Mouse (Mus musculus): ENCODE measurements around the gene Pigm. TPM values are rescaled to one million over a fixed set of nuclear protein-coding genes. Genes with fewer than 3 reads are reported as not detected.

Gene Pigm
- polyA plus RNA-seq, 1 experiment from 2014 or later, result 5.7 TPM

- WGBS, result 81% methylated on average over 3 of the region's 3 CpGs
- Histone ChIP-seq H3K9ac (no peak overlapping the region), H3K4me2 (replicated peaks) (no peak overlapping the region), H3K27me3 (peaks cover 30% of the 10 kb centered on the region), H3K4me1 (peaks cover 12% of the 10 kb centered on the region), H3K4me3 (replicated peaks) (no peak overlapping the region), H3K36me3 (no peaks in the 10 kb centered on the region), H3K27ac (replicated peaks) (no peak overlapping the region), H3K9me3 (replicated peaks) (no peaks in the 10 kb centered on the region)
- ATAC-seq (ENCODE audit: insufficient number of reproducible peaks, low FRiP score, low TSS enrichment, low read depth), result no peak
Observed at GRCm38 (mm10) chr1:172352453-172352852, 23.9 kb upstream of the Pigm start.

GRCm38 (mm10) chr1:172355336-172355735, 21.0 kb upstream of the Pigm start:
- no peak overlapping the region for H3K9ac ChIP-seq
- no peaks in the 10 kb centered on the region for H3K9me3 ChIP-seq (replicated peaks)
- WGBS, result 22% methylated on average over 3 of the region's 3 CpGs
- H3K4me1 ChIP-seq, result peaks cover 5% of the 10 kb centered on the region
- ATAC-seq (ENCODE audit: insufficient number of reproducible peaks, low FRiP score, low TSS enrichment, low read depth), result no peak
- no peaks in the 10 kb centered on the region for H3K36me3 ChIP-seq
- peaks cover 22% of the 10 kb centered on the region for H3K27me3 ChIP-seq
- no peak overlapping the region for H3K4me2 ChIP-seq (replicated peaks)
- H3K4me3 ChIP-seq (replicated peaks), result no peak overlapping the region
- H3K27ac ChIP-seq (replicated peaks), result no peak overlapping the region

GRCm38 (mm10) chr1:172357550-172357949, 18.8 kb upstream of the Pigm start:
- Histone ChIP-seq H3K4me1 (no peaks in the 10 kb centered on the region), H3K36me3 (no peaks in the 10 kb centered on the region), H3K9ac (no peak overlapping the region), H3K4me2 (replicated peaks) (no peak overlapping the region), H3K9me3 (replicated peaks) (no peaks in the 10 kb centered on the region), H3K27me3 (peaks cover 6% of the 10 kb centered on the region; the same call in 1 of the 2 replicates), H3K27ac (replicated peaks) (no peak overlapping the region), H3K4me3 (replicated peaks) (no peak overlapping the region)
- WGBS, result 0% methylated on average over 1 of the region's 1 CpGs
- ATAC-seq (ENCODE audit: insufficient number of reproducible peaks, low FRiP score, low TSS enrichment, low read depth), result no peak

GRCm38 (mm10) chr1:172358341-172358740, 18.0 kb upstream of the Pigm start:
- no peak overlapping the region for H3K9ac ChIP-seq
- H3K4me1 ChIP-seq, result no peaks in the 10 kb centered on the region
- no peak overlapping the region for H3K4me3 ChIP-seq (replicated peaks)
- H3K27ac ChIP-seq (replicated peaks), result no peak overlapping the region
- no peak overlapping the region for H3K4me2 ChIP-seq (replicated peaks)
- peaks cover 3% of the 10 kb centered on the region; the same call in 1 of the 2 replicates for H3K27me3 ChIP-seq
- ATAC-seq (ENCODE audit: insufficient number of reproducible peaks, low FRiP score, low TSS enrichment, low read depth), result no peak
- WGBS, result 80% methylated on average over 10 of the region's 10 CpGs
- no peaks in the 10 kb centered on the region for H3K36me3 ChIP-seq
- no peaks in the 10 kb centered on the region for H3K9me3 ChIP-seq (replicated peaks)

GRCm38 (mm10) chr1:172364684-172365083, 11.7 kb upstream of the Pigm start:
- no peak overlapping the region for H3K4me3 ChIP-seq (replicated peaks)
- H3K9ac ChIP-seq, result no peak overlapping the region
- 0 out of 2 replicates have a peak, but pooled peaks cover 4% of the 10 kb centered on the region for H3K4me1 ChIP-seq
- no peak overlapping the region for H3K4me2 ChIP-seq (replicated peaks)
- ATAC-seq (ENCODE audit: insufficient number of reproducible peaks, low FRiP score, low TSS enrichment, low read depth), result no peak
- no peak overlapping the region for H3K27ac ChIP-seq (replicated peaks)
- no peaks in the 10 kb centered on the region for H3K9me3 ChIP-seq (replicated peaks)
- H3K27me3 ChIP-seq, result 0 out of 2 replicates have a peak, but pooled peaks cover 3% of the 10 kb centered on the region
- H3K36me3 ChIP-seq, result no peaks in the 10 kb centered on the region
- 10% methylated on average over 6 of the region's 6 CpGs for WGBS

GRCm38 (mm10) chr1:172368768-172369418, 7.5 kb upstream of the Pigm start:
- peak overlapping the region; percentile 34; the same call in 1 of the 2 replicates for H3K4me2 ChIP-seq (replicated peaks)
- H3K27me3 ChIP-seq, result 0 out of 2 replicates have a peak, but pooled peaks cover 3% of the 10 kb centered on the region
- WGBS, result 29% methylated on average over 23 of the region's 23 CpGs
- H3K27ac ChIP-seq (replicated peaks), result no peak overlapping the region
- no peak overlapping the region for H3K9ac ChIP-seq
- H3K4me1 ChIP-seq, result 0 out of 2 replicates have a peak, but pooled peaks cover 4% of the 10 kb centered on the region
- H3K9me3 ChIP-seq (replicated peaks), result no peaks in the 10 kb centered on the region
- H3K36me3 ChIP-seq, result no peaks in the 10 kb centered on the region
- no peak for ATAC-seq (ENCODE audit: insufficient number of reproducible peaks, low FRiP score, low TSS enrichment, low read depth)
- H3K4me3 ChIP-seq (replicated peaks), result no peak overlapping the region

GRCm38 (mm10) chr1:172376758-172377458, 562 bp downstream of the Pigm start:
- Histone ChIP-seq H3K27ac (replicated peaks) (peak overlapping the region; percentile 79; the same call in 1 of the 2 replicates), H3K27me3 (no peaks in the 10 kb centered on the region), H3K4me2 (replicated peaks) (peak overlapping the region; percentile 96), H3K36me3 (peaks cover 18% of the 10 kb centered on the region), H3K9me3 (replicated peaks) (no peaks in the 10 kb centered on the region), H3K4me3 (replicated peaks) (peak overlapping the region; percentile 98), H3K9ac (peak overlapping the region; percentile 65), H3K4me1 (peaks cover 13% of the 10 kb centered on the region)
- ATAC-seq (ENCODE audit: insufficient number of reproducible peaks, low FRiP score, low TSS enrichment, low read depth), result no peak
- WGBS, result 2% methylated on average over 62 of the region's 62 CpGs

GRCm38 (mm10) chr1:172380066-172380465, 3.7 kb downstream of the Pigm start:
- Histone ChIP-seq H3K27me3 (no peaks in the 10 kb centered on the region), H3K36me3 (peaks cover 20% of the 10 kb centered on the region), H3K4me2 (replicated peaks) (no peak overlapping the region), H3K4me3 (replicated peaks) (no peak overlapping the region), H3K4me1 (peaks cover 13% of the 10 kb centered on the region), H3K9ac (no peak overlapping the region), H3K27ac (replicated peaks) (no peak overlapping the region), H3K9me3 (replicated peaks) (no peaks in the 10 kb centered on the region)
- no peak for ATAC-seq (ENCODE audit: insufficient number of reproducible peaks, low FRiP score, low TSS enrichment, low read depth)
- 72% methylated on average over 10 of the region's 10 CpGs for WGBS

GRCm38 (mm10) chr1:172382090-172382489, 5.7 kb downstream of the Pigm start:
- ATAC-seq (ENCODE audit: insufficient number of reproducible peaks, low FRiP score, low TSS enrichment, low read depth), result no peak
- WGBS, result 98% methylated on average over 1 of the region's 1 CpGs
- Histone ChIP-seq H3K9ac (no peak overlapping the region), H3K27ac (replicated peaks) (no peak overlapping the region), H3K36me3 (peaks cover 20% of the 10 kb centered on the region), H3K4me1 (peaks cover 11% of the 10 kb centered on the region), H3K4me2 (replicated peaks) (no peak overlapping the region), H3K4me3 (replicated peaks) (no peak overlapping the region), H3K27me3 (no peaks in the 10 kb centered on the region), H3K9me3 (replicated peaks) (no peaks in the 10 kb centered on the region)

GRCm38 (mm10) chr1:172387246-172387645, 10.9 kb downstream of the Pigm start:
- Histone ChIP-seq H3K4me2 (replicated peaks) (no peak overlapping the region), H3K27ac (replicated peaks) (no peak overlapping the region), H3K9ac (no peak overlapping the region), H3K4me1 (0 out of 2 replicates have a peak, but pooled peaks cover 6% of the 10 kb centered on the region), H3K27me3 (no peaks in the 10 kb centered on the region; the same call in 1 of the 2 replicates), H3K36me3 (no peaks in the 10 kb centered on the region), H3K4me3 (replicated peaks) (no peak overlapping the region), H3K9me3 (replicated peaks) (no peaks in the 10 kb centered on the region)
- ATAC-seq (ENCODE audit: insufficient number of reproducible peaks, low FRiP score, low TSS enrichment, low read depth), result no peak
- 81% methylated on average over 5 of the region's 5 CpGs for WGBS

GRCm38 (mm10) chr1:172390769-172391168, 14.4 kb downstream of the Pigm start:
- Histone ChIP-seq H3K36me3 (no peaks in the 10 kb centered on the region), H3K9ac (no peak overlapping the region), H3K4me3 (replicated peaks) (no peak overlapping the region), H3K27me3 (no peaks in the 10 kb centered on the region; the same call in 1 of the 2 replicates), H3K4me2 (replicated peaks) (no peak overlapping the region), H3K9me3 (replicated peaks) (no peaks in the 10 kb centered on the region), H3K4me1 (0 out of 2 replicates have a peak, but pooled peaks cover 6% of the 10 kb centered on the region), H3K27ac (replicated peaks) (no peak overlapping the region)
- WGBS, result 44% methylated on average over 1 of the region's 1 CpGs
- no peak for ATAC-seq (ENCODE audit: insufficient number of reproducible peaks, low FRiP score, low TSS enrichment, low read depth)
